Mouse (Mus musculus): ENCODE measurements around the gene Olfr1395.

Olfr1395 gene

DNA sequence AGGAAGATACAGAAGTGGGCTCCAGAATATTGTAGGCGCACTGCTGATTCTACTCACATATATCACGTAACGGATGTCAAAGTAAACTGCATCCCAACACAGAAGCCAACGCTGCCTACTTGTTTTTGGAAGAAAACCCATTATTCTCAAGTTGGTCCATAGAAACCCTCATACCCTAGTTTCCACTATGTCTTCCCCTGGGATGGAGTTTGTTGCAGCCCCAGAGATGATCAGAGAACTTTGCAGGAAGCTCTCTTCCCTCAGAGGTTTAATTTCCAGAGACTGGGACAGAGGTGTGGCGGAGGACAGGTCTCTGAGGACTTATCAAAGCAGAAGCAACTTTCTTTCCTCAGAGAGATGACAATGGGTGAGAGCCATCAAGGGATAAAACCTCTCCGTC, at the start of gene Olfr1395:
Gene Olfr1395, plus strand, starts transcription at position 301 of the 400 bp plus-strand sequence.
- DNase-seq (ENCODE audit: low spot score): no peak

GRCm38 (mm10) chr11:49092786-49093185, 49.3 kb upstream of the Olfr1395 start:
- DNase-seq (ENCODE audit: low spot score): no peak

- no peak for DNase-seq (ENCODE audit: low spot score)
These were observed 48.0 kb upstream of the Olfr1395 start for GRCm38 (mm10) chr11:49093861-49094660.

DNA sequence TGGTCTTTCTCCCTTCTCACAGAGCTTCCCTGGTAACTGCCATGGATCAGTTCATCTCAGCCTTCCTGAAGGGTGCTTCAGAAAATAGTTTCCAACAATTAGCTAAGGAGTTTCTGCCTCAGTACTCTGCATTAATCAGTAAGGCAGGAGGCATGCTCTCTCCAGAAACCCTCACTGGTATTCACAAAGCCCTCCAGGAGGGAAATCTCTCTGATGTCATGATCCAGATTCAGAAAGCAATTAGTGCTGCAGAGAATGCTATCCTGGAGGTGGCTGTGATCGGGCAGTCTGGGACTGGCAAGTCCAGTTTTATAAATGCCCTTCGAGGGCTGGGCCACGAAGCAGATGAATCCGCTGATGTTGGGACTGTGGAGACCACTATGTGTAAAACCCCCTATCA, 46.7 kb upstream of the Olfr1395 start:
- peak; percentile 44 for DNase-seq (ENCODE audit: low spot score)

GRCm38 (mm10) chr11:49100409-49100808, 41.7 kb upstream of the Olfr1395 start:
- DNase-seq (ENCODE audit: low spot score): no peak

DNA sequence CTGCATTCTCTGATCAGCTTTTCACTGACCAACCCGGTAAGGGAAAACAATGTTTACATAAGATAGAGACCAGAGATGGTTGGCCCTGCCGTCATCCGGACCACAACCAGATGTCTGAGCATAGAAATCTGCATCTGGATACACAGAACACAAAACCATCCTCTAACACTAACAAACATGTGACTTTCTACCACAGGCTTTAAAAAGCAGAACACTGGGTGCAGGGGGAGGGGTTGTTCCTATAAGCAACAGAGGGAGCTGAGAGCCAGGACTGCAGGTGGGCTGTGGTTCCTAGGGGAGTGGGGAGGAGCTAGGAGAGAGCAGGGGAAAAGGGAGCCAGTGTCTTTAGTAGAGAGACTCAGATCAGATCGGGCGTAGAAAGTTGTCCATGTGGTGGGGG, 40.6 kb upstream of the Olfr1395 start:
- DNase-seq (ENCODE audit: low spot score): no peak

- peak; percentile 87 for DNase-seq (ENCODE audit: low spot score)
These were observed 38.9 kb upstream of the Olfr1395 start for GRCm38 (mm10) chr11:49103047-49103693.

- DNase-seq (ENCODE audit: low spot score): no peak
These were observed 36.3 kb upstream of the Olfr1395 start for GRCm38 (mm10) chr11:49105752-49106151.

DNA sequence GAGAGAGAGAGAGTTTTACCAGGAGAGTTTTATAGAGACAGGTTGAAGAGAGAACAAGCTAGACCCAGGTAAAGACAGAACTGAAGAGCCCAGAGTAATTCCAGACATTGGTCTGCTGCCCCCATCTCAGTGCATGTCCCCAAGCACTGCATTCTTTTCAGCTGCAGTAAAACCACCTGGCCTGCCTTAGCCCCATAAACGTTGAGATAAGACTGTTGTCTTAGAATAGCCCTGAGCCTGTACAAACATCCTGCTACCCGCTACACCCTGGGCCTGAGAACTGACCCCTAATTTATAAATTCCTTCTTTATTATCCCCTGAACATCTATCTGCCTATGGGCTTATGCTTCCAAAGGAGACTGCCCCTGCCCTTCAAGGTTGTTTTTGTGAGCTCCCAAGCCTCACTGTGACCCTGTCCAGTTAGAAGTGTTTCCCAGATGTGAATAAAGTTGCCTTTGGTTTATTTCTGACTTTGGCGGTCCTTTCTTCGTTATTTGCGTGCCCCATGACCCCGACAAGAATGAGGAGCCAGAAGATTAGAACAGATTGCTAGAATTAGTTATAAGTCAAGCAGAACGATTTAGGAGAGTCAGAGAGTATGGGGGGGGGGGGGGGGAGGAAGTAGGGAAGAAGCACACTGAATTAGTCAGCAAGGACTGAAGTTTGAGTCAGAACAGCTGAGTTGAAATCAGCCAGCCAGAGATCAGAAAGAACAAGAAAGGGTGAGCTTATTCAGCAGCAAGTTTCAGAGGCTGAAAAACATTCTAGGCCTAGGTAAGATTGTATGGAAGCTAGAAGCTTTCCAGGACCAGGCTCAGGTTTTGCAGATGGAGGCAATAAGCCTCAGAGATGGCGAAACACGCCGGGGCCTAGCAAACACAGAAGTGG, 34.2 kb upstream of the Olfr1395 start:
- DNase-seq (ENCODE audit: low spot score): no peak

DNA sequence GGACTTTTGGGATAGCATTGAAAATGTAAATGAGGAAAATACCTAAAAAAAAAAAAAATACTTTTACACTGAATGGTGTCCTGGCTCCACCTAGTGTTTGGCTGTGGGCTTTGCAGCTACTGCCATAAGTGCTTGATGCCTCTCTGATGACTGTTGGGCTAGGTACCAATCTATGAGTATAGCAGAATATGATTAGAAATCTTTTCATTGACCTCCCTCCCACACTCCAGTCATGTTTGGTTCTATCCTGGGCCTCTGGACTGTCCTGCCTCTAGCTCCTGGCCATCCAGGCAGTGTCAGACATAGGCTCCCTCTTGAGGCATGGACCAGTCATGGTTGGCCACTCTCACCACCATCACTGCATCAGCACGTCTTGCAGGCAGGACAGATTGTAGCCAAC, 33.2 kb upstream of the Olfr1395 start:
- DNase-seq (ENCODE audit: low spot score): peak; percentile 54

GRCm38 (mm10) chr11:49111000-49111399, 31.1 kb upstream of the Olfr1395 start:
- DNase-seq (ENCODE audit: low spot score): no peak

DNA sequence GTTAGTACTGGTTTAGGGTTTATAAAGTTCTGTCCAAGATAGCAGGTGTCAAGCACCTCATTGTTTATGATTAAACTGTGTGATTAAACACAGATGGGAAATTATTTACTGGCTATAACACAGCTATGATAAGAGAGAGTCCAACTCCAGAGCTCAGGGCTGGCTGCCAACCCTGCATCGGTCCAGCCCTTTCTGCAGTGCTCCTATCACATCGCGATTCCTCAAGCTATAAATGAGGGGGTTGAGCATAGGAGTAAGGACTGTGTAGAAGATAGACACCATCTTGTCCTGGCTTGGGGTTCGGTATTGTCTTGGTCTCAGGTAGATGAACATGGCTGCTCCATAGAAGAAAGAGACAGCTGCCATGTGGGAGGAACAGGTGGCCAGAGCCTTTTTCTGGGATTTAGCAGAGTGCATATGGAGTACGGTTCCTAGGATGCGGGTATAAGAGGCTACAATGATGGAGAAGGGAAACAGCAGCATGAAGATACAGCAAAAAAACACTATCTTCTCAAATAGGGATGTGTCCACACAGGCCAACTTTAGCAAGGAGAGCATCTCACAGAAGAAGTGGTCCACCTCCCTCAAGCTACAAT, 29.4 kb upstream of the Olfr1395 start:
- no peak for DNase-seq (ENCODE audit: low spot score)

- no peak for DNase-seq (ENCODE audit: low spot score)
These were observed 27.9 kb upstream of the Olfr1395 start for GRCm38 (mm10) chr11:49114158-49114557.

DNA sequence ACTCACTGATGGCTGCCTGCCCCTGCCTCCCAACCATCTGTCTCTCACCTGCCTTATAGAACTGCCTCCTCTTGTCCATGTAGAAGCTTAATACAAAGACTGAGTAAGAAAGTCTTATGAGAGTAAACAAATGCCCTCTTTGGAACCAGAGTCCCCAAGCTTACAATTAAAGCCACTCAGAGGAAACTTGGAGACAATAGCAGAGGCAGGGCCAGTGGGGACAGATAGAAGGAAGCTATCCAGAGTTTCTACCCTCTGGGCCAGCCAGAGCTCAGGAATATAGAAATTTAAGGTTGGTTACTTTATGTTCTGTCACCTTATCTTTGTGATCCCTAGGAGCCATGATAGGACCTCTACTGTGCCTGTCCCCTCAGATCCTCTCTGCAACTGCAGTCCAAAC, 27.3 kb upstream of the Olfr1395 start, which contains the start of gene Olfr1396:
Gene Olfr1396, minus strand, starts transcription at position 101 of the 400 bp plus-strand sequence.
- DNase-seq (ENCODE audit: low spot score): no peak

GRCm38 (mm10) chr11:49119635-49120034, 22.4 kb upstream of the Olfr1395 start:
- DNase-seq (ENCODE audit: low spot score): no peak

GRCm38 (mm10) chr11:49124169-49124568, 17.9 kb upstream of the Olfr1395 start:
- DNase-seq (ENCODE audit: low spot score): no peak

GRCm38 (mm10) chr11:49154077-49154476, 12.0 kb downstream of the Olfr1395 start, which contains the start of gene Olfr1394:
Gene Olfr1394, plus strand, starts transcription at chr11:49154377.
- DNase-seq (ENCODE audit: low spot score): no peak

DNA sequence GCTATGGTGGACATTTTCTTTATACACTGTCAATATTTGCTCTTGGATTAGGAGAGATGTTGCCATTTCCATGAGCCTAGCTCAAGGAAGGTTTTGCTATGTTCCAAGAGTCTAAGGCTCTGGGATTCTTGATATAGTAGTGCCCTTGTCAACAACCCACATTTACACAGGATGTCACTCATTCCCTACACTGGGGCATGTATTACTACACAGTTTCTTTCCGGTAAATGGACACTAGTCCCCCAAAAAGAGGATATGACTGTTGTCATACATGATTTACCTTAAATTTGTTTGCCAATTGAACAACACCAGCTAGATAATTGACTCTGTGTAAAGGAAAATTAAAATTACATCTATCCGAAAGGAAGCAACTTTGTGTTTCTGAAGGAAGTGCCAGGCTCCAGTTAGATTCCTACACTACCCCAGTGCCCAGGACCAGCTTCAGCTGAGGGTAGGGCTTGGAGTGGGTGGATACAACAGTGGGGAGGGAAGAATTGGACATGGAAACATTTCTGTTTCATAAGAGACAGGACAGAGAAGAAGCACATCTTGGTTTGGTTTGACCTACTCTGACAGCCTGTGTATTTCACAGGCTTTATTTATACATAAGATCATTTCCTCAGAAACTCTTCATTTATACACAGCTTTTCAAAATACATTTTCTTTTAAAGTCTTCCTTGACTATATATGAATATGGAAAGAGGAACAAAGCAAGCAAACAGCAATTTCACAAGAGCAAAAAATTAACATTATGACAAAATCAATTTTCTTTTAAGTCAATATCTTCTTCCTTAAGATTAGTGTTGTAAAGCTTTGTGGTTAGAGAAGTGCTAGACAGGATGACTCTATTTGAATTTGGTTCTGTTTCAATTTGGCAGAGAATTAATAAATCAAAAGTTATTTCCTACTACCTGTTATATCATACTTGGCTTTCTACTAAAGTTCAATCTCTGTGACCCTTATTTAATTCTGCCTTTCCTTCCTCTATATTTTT, 15.0 kb downstream of the Olfr1395 start:
- no peak for DNase-seq (ENCODE audit: low spot score)

DNA sequence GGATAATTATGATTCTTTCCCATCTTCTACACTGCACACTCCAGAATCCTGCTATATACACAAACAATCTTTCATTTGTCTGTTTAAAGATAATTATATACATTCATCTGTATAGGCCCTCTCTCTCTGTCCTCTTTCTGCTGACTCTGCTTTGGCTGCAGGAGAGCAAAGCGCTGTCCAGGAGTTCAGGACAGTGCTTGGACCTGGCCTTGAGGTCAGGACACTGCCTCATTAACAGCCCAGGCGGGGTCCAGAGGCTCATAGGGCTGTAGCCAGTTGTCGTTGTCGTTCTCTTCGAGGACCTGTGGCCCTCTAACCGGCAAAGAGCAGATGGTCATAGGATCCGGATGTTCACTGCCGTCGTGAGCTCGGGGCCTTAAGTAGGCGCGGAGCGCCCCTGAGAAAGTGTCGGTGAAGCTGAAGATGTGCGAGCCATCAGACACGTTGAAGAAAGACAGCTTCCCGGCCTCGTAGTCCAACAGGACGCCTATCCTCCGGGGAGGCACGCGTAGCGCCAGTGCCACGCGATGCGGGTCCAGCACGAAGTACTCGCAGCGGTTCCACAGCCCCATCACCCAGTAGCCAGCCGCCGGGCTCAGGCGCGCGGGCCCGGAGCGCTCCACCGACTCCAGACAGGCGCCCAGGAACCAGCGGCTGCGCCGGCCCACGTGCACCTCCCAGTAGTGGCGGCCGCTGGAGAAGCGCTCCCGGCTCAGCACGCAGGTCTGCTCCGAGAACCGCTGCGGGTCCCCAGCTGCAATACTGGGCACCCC, 27.0 kb downstream of the Olfr1395 start:
- DNase-seq (ENCODE audit: low spot score): peak; percentile 45

GRCm38 (mm10) chr11:49170576-49170975, 28.5 kb downstream of the Olfr1395 start:
- no peak for DNase-seq (ENCODE audit: low spot score)
